Mouse (Mus musculus) stomach, embryonic 16.5 days (tissue): ENCODE data around the gene L3mbtl4. TPM values are rescaled to one million over a fixed set of nuclear protein-coding genes. Genes with fewer than 3 reads are reported as not detected.
A peak's percentile ranks its signal among the peaks of the same experiment; 100 is the strongest.

ENCODE experiments used
- ATAC-seq: fragments of 200-750 bp; cut with Nextera tagmentation; 2 replicates; pipeline ENCODE4 v1.8.0; 2017; ENCODE audit warnings: moderate number of reproducible peaks, moderate TSS enrichment; ENCODE audit not compliant: insufficient read depth, low FRiP score
- H3K27ac ChIP-seq: fragments of 300-500 bp; sonication (generic); 2 replicates; pipeline ENCODE4 v1.5.1; 2014; ENCODE audit warnings: low read length
- H3K27me3 ChIP-seq: fragments of 300-500 bp; sonication (generic); 2 replicates; pipeline ENCODE4 v1.6.1; 2014; ENCODE audit warnings: low read length, control low read depth, mixed read lengths; ENCODE audit not compliant: control insufficient read depth, insufficient read depth
- H3K36me3 ChIP-seq: fragments of 300-500 bp; sonication (generic); 2 replicates; pipeline ENCODE4 v1.6.1; 2014; ENCODE audit warnings: low read length; ENCODE audit not compliant: control insufficient read depth, insufficient read depth
- H3K4me1 ChIP-seq: fragments of 300-500 bp; sonication (generic); 2 replicates; pipeline ENCODE4 v1.6.1; 2014; ENCODE audit warnings: low read length, control low read depth, mixed read lengths; ENCODE audit not compliant: control insufficient read depth, insufficient read depth
- H3K4me2 ChIP-seq: fragments of 300-500 bp; sonication (generic); 2 replicates; pipeline ENCODE4 v1.6.1; 2014; ENCODE audit warnings: low read depth, low read length, mixed read lengths
- H3K4me3 ChIP-seq: fragments of 300-500 bp; sonication (generic); replicated peaks from 2 replicates; pipeline ENCODE4 v1.5.1; 2014; ENCODE audit warnings: mild to moderate bottlenecking, low read length
- H3K9ac ChIP-seq: fragments of 300-500 bp; sonication (generic); 2 replicates; pipeline ENCODE4 v1.6.1; 2014; ENCODE audit warnings: low read length
- H3K9me3 ChIP-seq: fragments of 300-500 bp; sonication (generic); replicated peaks from 2 replicates; pipeline ENCODE4 v1.6.1; 2016; ENCODE audit warnings: low read length, control low read depth; ENCODE audit not compliant: control insufficient read depth
- whole genome bisulfite sequencing: fragments of 180-500 bp; shearing (Covaris S2); extraction: QIAGEN DNeasy Blood & Tissue Kit; methylation state at CpG from one replicate; pipeline ENCODE4 v1.1.7; 2014; 5-methylcytosine and 5-hydroxymethylcytosine counted together
- polyA plus RNA-seq: library from polyadenylated mRNA; unstranded; fragments of >200 nt; fragmentation: Nextera tagmentation; extraction: Ambion mirVana; gene quantifications from 2 replicates; pipeline ENCODE4 v1.2.1, GENCODE M21; 2015

L3mbtl4 gene
- polyA plus RNA-seq: 0.14 TPM in 1 of 2 replicates, not detected in the other

DNA sequence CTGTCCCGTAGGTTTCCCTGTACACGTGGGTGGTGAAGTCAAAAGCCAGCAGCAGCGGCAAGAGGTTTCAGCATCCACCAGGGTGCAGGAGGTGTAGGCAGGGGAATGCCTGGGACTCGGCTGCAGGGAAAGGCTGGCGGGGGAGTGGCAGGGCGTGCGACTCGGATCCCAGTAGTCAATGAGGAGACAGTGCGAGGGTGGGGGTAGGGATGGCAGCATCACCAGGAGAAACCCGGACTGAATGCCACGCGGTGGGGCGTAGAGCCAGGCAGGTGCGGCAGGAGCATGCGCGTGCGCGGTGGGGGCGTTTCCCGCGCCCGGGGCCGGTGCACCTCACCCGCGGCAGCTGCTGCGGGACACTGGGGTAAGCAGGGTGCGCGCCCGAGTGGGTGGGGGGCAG, at the start of gene L3mbtl4:
TSS of gene L3mbtl4 (plus strand) at position 271 of the 400 bp plus-strand sequence.
- H3K4me3 ChIP-seq: peak within 1 kb of the TSS; percentile 45
- peak within 1 kb of the TSS; percentile 48 for H3K9ac ChIP-seq
- peak within 1 kb of the TSS; percentile 77 for H3K4me2 ChIP-seq
- WGBS: under 1% methylated on average over 27 of the region's 29 CpGs
- ATAC-seq: peak; percentile 29; the same call in 1 of the 2 replicates
- H3K36me3 ChIP-seq: no peaks in the 10 kb centered on the region
- no peak within 1 kb of the TSS for H3K27ac ChIP-seq
- H3K27me3 ChIP-seq: peaks cover 9% of the 10 kb centered on the region
- no peaks in the 10 kb centered on the region for H3K9me3 ChIP-seq
- H3K4me1 ChIP-seq: peaks cover 5% of the 10 kb centered on the region; the same call in 1 of the 2 replicates

DNA sequence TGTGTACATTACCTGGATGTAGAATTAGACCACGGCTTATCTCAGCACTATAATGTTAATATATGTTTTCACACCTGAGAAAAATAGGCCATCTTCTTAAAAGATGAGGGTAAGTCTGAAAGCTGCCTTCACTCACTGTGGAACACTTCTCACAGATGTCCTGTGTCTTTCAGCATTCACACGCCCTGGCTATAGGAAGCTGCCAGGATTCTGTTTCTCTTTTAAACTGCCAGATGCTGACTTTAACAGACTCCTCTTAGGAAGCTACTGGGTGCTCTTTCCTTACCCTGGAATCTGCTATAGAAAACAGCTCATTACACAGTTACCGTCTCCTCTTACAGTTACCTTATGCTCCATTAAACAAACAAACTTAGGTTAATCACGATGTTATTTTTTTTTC, 43.1 kb upstream of the L3mbtl4 start:
- H3K36me3 ChIP-seq: no peaks in the 10 kb centered on the region
- ATAC-seq: no peak
- H3K9me3 ChIP-seq: no peaks in the 10 kb centered on the region
- no peaks in the 10 kb centered on the region for H3K4me1 ChIP-seq
- H3K4me2 ChIP-seq: no peak overlapping the region
- H3K27me3 ChIP-seq: no peaks in the 10 kb centered on the region
- H3K27ac ChIP-seq: no peak overlapping the region
- 55% methylated on average over 4 of the region's 4 CpGs for WGBS
- no peak overlapping the region for H3K4me3 ChIP-seq
- H3K9ac ChIP-seq: no peak overlapping the region

DNA sequence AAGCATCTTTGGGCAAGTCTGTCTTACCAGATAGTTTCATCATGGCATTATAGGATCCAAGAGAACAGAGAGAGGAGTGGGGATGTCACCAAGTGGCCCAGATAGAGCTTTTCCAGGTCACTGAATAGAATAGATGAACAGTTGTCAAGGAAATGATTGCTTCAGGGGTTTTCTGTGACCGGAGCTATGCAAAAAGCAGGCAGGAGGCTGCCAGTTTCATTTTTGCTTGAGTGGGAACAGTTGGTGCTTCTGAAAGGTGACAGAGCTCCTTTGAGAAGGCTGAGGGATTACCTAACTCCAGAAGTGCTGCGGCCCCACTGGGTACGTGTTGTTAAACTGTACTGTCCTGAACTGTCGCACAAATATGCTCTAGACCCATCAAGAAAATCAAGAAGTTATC, 38.2 kb upstream of the L3mbtl4 start:
- no peak overlapping the region for H3K4me3 ChIP-seq
- no peaks in the 10 kb centered on the region for H3K27me3 ChIP-seq
- H3K9me3 ChIP-seq: no peaks in the 10 kb centered on the region
- no peak overlapping the region for H3K9ac ChIP-seq
- H3K27ac ChIP-seq: no peak overlapping the region
- ATAC-seq: no peak
- no peaks in the 10 kb centered on the region for H3K4me1 ChIP-seq
- WGBS: 78% methylated on average over 4 of the region's 4 CpGs
- H3K4me2 ChIP-seq: no peak overlapping the region
- H3K36me3 ChIP-seq: no peaks in the 10 kb centered on the region

DNA sequence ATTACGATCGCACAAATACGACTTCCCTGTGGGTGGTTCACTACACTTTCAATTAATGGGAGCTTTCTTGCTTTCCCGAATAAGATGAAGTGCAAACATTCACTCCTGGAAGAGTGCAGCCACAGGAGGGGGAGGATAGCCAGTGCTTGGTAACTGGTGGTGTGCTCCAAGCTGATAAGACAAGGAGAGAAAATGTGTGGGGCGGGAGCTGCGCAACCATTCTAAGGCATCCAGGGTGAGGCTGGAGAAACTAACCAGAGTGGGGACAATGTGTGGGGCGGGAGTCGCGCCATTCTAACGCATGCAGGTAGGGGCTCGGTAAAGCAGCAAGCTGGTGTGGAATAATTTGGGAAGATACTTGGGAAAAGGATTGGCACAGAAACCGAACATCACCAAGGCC, 36.6 kb upstream of the L3mbtl4 start:
- Histone ChIP-seq H3K9me3 (no peaks in the 10 kb centered on the region), H3K36me3 (no peaks in the 10 kb centered on the region), H3K27ac (no peak overlapping the region), H3K27me3 (no peaks in the 10 kb centered on the region), H3K4me1 (no peaks in the 10 kb centered on the region), H3K4me2 (no peak overlapping the region), H3K9ac (no peak overlapping the region), H3K4me3 (no peak overlapping the region)
- ATAC-seq: no peak
- 71% methylated on average over 12 of the region's 12 CpGs for WGBS

DNA sequence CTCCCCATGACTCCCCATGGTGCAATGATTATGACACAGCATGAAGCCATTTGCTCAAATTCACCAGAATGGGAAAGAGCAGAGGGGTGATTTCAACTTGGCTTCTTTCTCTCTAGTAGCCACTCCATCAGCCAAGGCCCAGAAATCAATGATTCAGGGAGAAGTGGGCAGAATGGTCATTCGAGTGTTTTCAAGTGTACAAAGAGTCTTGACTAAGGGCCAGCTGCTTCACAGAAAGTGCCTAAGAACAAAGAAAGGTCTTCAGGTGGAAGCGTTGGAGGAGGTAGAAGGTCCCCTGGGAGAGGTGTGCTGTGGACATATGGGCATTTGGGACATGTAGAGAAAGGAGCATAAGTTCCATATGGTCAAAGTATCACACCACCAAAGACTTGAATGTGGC, 33.4 kb upstream of the L3mbtl4 start:
- H3K4me3 ChIP-seq: no peak overlapping the region
- 77% methylated on average over 2 of the region's 2 CpGs for WGBS
- no peaks in the 10 kb centered on the region for H3K27me3 ChIP-seq
- ATAC-seq: no peak
- H3K4me1 ChIP-seq: no peaks in the 10 kb centered on the region
- H3K27ac ChIP-seq: no peak overlapping the region
- no peaks in the 10 kb centered on the region for H3K36me3 ChIP-seq
- H3K4me2 ChIP-seq: no peak overlapping the region
- H3K9ac ChIP-seq: no peak overlapping the region
- no peaks in the 10 kb centered on the region for H3K9me3 ChIP-seq

DNA sequence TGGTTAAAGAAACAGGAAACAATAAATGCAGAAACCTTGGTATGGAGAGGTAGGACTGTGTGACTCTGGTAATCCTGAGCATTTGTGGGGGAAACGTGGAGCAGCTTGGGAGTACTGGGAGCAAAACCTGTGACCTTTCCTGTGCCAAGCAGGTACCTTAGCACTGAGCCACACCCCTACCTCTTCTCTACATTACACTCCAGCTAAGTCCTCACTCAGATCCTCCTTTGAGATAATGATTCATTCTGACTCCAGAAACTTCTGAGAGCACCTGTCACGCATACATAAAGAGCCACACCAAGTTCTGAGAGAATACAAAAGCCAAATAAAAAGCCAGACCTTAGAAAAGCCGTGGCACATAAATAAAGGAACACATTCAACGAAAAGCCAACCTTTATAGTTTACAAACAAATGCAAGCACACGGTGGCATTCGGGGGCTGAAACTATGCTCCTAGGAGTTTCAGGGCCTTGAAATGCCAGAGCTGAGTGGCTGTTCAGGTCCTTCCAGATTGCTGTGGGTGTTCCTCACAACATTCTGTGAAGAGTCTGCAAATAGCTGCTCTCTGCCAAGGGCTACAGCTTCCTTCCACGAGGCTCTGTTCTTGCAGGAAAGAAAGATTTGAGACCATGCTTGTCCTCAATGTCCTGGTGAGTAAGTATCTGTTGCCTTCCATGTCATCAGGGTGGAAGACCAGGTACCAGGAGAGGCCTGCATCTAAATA, 8.6 kb upstream of the L3mbtl4 start:
- Histone ChIP-seq H3K9ac (no peak overlapping the region), H3K27ac (no peak overlapping the region), H3K4me2 (no peak overlapping the region), H3K9me3 (no peaks in the 10 kb centered on the region), H3K36me3 (no peaks in the 10 kb centered on the region), H3K27me3 (no peaks in the 10 kb centered on the region), H3K4me1 (no peaks in the 10 kb centered on the region), H3K4me3 (no peak overlapping the region)
- no peak for ATAC-seq
- 71% methylated on average over 7 of the region's 7 CpGs for WGBS

DNA sequence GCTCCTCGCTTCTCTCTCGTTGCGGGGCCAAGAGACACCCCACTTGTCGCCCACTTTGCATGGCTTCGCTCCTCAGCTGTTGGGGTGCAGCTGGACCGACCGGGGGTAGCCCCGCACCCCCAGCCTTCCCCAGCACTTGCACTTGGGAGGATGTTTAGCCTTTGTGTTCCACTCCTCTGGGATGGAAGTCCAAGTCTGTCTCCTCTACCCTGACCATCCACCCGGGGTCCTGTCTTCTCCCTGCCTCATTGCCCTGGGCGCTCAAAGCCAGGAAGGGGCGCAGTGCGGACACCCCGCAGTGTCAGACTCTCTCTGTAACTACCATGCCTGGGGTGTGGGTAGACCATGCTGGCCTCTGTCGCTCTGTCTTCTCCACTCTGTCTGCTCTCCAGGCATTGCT, 357 bp downstream of the L3mbtl4 start:
- H3K9me3 ChIP-seq: no peaks in the 10 kb centered on the region
- H3K4me1 ChIP-seq: peaks cover 5% of the 10 kb centered on the region; the same call in 1 of the 2 replicates
- H3K9ac ChIP-seq: peak overlapping the region; percentile 48
- peaks cover 9% of the 10 kb centered on the region for H3K27me3 ChIP-seq
- no peak for ATAC-seq
- peak overlapping the region; percentile 77 for H3K4me2 ChIP-seq
- H3K27ac ChIP-seq: no peak overlapping the region
- peak overlapping the region; percentile 45 for H3K4me3 ChIP-seq
- 16% methylated on average over 14 of the region's 14 CpGs for WGBS
- H3K36me3 ChIP-seq: no peaks in the 10 kb centered on the region

DNA sequence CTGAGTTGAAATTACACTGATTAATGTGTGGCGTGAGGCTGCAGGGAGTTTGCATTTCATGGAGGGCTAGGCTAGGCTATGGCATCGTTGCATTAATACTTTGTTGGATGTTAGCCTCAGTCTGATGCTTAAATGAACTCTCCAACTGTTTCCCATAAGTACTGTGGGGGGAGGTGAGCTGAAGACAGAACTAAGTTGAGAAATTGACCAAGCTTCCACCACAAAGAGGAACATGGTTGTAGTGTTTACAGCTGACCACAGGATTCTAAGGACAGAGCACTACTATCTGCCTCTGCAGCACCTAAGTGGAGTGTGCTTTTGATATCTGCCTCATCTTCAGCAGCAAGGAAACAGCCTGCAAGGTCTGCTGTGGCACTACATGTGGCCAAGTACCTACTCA, 1.5 kb downstream of the L3mbtl4 start:
- H3K27me3 ChIP-seq: peaks cover 9% of the 10 kb centered on the region
- H3K27ac ChIP-seq: no peak overlapping the region
- no peak overlapping the region for H3K9ac ChIP-seq
- no peaks in the 10 kb centered on the region for H3K9me3 ChIP-seq
- no peak for ATAC-seq
- no peak overlapping the region for H3K4me3 ChIP-seq
- H3K36me3 ChIP-seq: no peaks in the 10 kb centered on the region
- WGBS: 61% methylated on average over 2 of the region's 2 CpGs
- H3K4me1 ChIP-seq: peaks cover 5% of the 10 kb centered on the region; the same call in 1 of the 2 replicates
- H3K4me2 ChIP-seq: no peak overlapping the region

DNA sequence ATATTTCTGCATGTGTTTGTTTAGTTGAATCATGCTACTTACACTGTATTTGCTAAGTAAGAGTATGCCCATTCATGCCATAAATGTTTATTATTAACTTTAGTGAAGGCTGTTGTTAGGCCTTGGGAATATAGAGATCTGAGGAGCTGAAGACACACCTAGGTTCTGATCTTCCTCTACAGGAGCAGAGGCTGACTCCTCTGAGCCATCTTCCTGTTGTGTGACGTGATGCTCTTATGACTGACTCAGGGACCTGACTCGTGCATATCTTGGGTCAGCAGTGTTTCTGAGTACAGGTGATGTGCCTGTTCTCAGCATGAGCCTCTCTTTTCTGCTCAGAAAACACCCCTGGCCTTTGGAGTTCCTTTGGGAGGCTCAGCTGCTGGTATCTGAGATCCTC, 7.3 kb downstream of the L3mbtl4 start:
- H3K4me1 ChIP-seq: no peaks in the 10 kb centered on the region
- H3K36me3 ChIP-seq: no peaks in the 10 kb centered on the region
- no peak overlapping the region for H3K9ac ChIP-seq
- no peak overlapping the region for H3K27ac ChIP-seq
- no peaks in the 10 kb centered on the region for H3K27me3 ChIP-seq
- no peaks in the 10 kb centered on the region for H3K9me3 ChIP-seq
- no peak overlapping the region for H3K4me3 ChIP-seq
- no peak overlapping the region for H3K4me2 ChIP-seq
- 75% methylated on average over 2 of the region's 2 CpGs for WGBS
- no peak for ATAC-seq
